In the genomic region with DNA sequence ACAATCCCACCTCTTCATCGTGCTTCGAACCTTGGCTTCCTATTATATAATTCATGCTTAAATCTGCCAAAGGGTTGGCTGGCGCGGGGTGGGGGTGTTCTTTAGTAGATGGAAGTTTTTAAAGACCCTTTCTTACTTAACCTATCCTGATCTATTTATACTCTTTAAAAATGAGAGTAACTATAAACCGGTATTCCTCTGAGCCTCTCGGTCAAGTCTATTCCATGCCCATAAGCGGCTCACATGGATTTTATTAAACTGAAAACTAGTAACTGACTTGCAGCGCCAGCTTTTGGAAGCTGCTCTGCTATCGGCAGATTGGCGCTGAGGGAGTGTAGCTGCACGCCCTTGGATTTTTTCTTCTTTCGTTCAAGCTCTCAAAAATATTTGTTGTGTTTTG, we compare ENCODE assay signal across 8 mouse cellular contexts. TPM values are rescaled to one million over a fixed set of nuclear protein-coding genes. Genes with fewer than 3 reads are reported as not detected.
A peak's percentile ranks its signal among the peaks of the same experiment; 100 is the strongest.
DNase-seq lines count a peak whose midpoint lies in the region; ATAC-seq and TF ChIP-seq lines count a peak whose summit lies in the region.

No protein-coding gene starts in this region.

- ATAC-seq in liver, embryonic 15.5 days (ENCODE audit: insufficient read depth): no peak
- no peak for ATAC-seq in stomach, embryonic 15.5 days (ENCODE audit: insufficient read depth, low FRiP score, low read depth)

- 10% methylated on average over 12 of the region's 12 CpGs for WGBS in heart, adult 2 months
- WGBS in liver, embryonic 15.5 days (ENCODE audit: insufficient replicate concordance): 7% methylated on average over 12 of the region's 12 CpGs
- WGBS in stomach, embryonic 15.5 days: 9% methylated on average over 12 of the region's 12 CpGs

- TF ChIP-seq EP300 in heart, adult 2 months (IDR thresholded peaks at IDR 0.05; ENCODE audit: insufficient read depth, low read depth, low read length): no peak

- H3K4me3 ChIP-seq in heart, adult 2 months: peak overlapping the region; percentile 59
- H3K4me3 ChIP-seq in liver, embryonic 15.5 days (replicated peaks): 0 out of 2 replicates have a peak overlapping the region, but pooled peaks have one; percentile 40
- H3K4me3 ChIP-seq in stomach, embryonic 15.5 days (replicated peaks): peak overlapping the region; percentile 59

- no peak for TF ChIP-seq POLR2A in heart, adult 2 months (IDR thresholded peaks at IDR 0.05; ENCODE audit: insufficient read depth, low read depth, low read length)

- H3K4me2 ChIP-seq in liver, embryonic 15.5 days: peak overlapping the region; percentile 64; the same call in 1 of the 2 replicates
- peak overlapping the region; percentile 98 for H3K4me2 ChIP-seq in stomach, embryonic 15.5 days

- peak overlapping the region; percentile 53 for H3K27ac ChIP-seq in heart, adult 2 months
- H3K27ac ChIP-seq in liver, embryonic 15.5 days (replicated peaks): no peak overlapping the region
- H3K27ac ChIP-seq in stomach, embryonic 15.5 days: no peak overlapping the region

- no peaks in the 10 kb centered on the region for H3K36me3 ChIP-seq in heart, adult 2 months (ENCODE audit: control insufficient read depth, insufficient read depth, low read length)
- H3K36me3 ChIP-seq in liver, embryonic 15.5 days (replicated peaks): no peaks in the 10 kb centered on the region
- no peaks in the 10 kb centered on the region for H3K36me3 ChIP-seq in stomach, embryonic 15.5 days

- DNase-seq in adrenal gland, adult 2 months: peak; percentile 13
- no peak for DNase-seq in adrenal gland, adult 8-10 months
- peak; percentile 35 for DNase-seq in R1 (ENCODE audit: low read depth, low spot score)
- DNase-seq in heart, adult 2 months: peak; percentile 17 to 19
- peak; percentile 40 for DNase-seq in kidney, adult 18-20 months
- no peak for DNase-seq in urinary bladder, postnatal 25 days (ENCODE audit: low spot score)

- H3K27me3 ChIP-seq in heart, adult 2 months (ENCODE audit: control insufficient read depth, insufficient read depth, low read length): peaks cover 5% of the 10 kb centered on the region; the same call in 1 of the 2 replicates
- peaks cover 24% of the 10 kb centered on the region for H3K27me3 ChIP-seq in liver, embryonic 15.5 days
- peaks cover 7% of the 10 kb centered on the region; the same call in 1 of the 2 replicates for H3K27me3 ChIP-seq in stomach, embryonic 15.5 days (replicated peaks)

- no peak overlapping the region for H3K9ac ChIP-seq in heart, adult 2 months (ENCODE audit: low read depth, low read length)
- no peak overlapping the region for H3K9ac ChIP-seq in liver, embryonic 15.5 days
- no peak overlapping the region for H3K9ac ChIP-seq in stomach, embryonic 15.5 days

- TF ChIP-seq CTCF in heart, adult 2 months (IDR thresholded peaks at IDR 0.05): no peak

- no peaks in the 10 kb centered on the region for H3K9me3 ChIP-seq in liver, embryonic 15.5 days (replicated peaks)
- no peaks in the 10 kb centered on the region for H3K9me3 ChIP-seq in stomach, embryonic 15.5 days

- intact Hi-C loops in heart, adult 2 months (cut with DNase I): loop anchor here (5.0 kb wide), 2 partner anchors 186 to 241 kb away; partner anchors contain the start of gene Gm34302

- H3K4me1 ChIP-seq in heart, adult 2 months (ENCODE audit: control insufficient read depth, insufficient read depth, low read length): no peaks in the 10 kb centered on the region
- no peaks in the 10 kb centered on the region for H3K4me1 ChIP-seq in liver, embryonic 15.5 days (replicated peaks)
- no peaks in the 10 kb centered on the region for H3K4me1 ChIP-seq in stomach, embryonic 15.5 days

- no peaks in the 10 kb centered on the region for H3K79me2 ChIP-seq in heart, adult 2 months (replicated peaks; ENCODE audit: control insufficient read depth, insufficient read depth, low read length)

RNA-seq across cellular contexts. Expression of gene Mme, which starts 55.1 kb away (rescaled TPM):
- 10 to 100 TPM; 26.1 to 43.7 TPM for total RNA-seq in adrenal gland, adult 2 months (2021)
- 0.74 and 0.88 TPM in 2 replicates for polyA plus RNA-seq in adrenal gland, adult 2 months (2012; rRNA removed)
- total RNA-seq in adrenal gland, adult 8-10 months (2022): 10 to 100 TPM in 3 of 4 experiments, 1 to 10 TPM in 1; 8.4 to 42.9 (median 28.9) TPM
- 10 to 100 TPM; 15.4 to 16.3 TPM for total RNA-seq in heart, adult 2 months (2021)
- polyA plus RNA-seq in heart, adult 2 months (2012; rRNA removed): 2.0 and 3.8 TPM in 2 replicates
- 0.02 and 0.10 TPM in 2 replicates for polyA plus RNA-seq in liver, embryonic 15.5 days (2015; fragmentation: Nextera tagmentation; extraction: Ambion mirVana)
- 5.2 and 5.8 TPM in 2 replicates for polyA plus RNA-seq in stomach, embryonic 15.5 days (2015; fragmentation: Nextera tagmentation; extraction: Ambion mirVana)

Comparison
In these comparisons a context has a peak if more than half of its experiments do, and no peak if none do; other contexts are left out.
1. DNase-seq: peak in adrenal gland, adult 2 months (single experiment), R1 (single experiment), heart, adult 2 months (2 of 2) and kidney, adult 18-20 months (single experiment); none in adrenal gland, adult 8-10 months (single experiment) and urinary bladder, postnatal 25 days (single experiment).
2. Peak in every context shown above with its lines, with median percentiles within 50 percentile points of each other: H3K4me3 ChIP-seq.